Mouse (Mus musculus) neutrophil, adult 5-6 weeks (primary cell): ENCODE results near the gene Chpf. TPM values are rescaled to one million over a fixed set of nuclear protein-coding genes. Genes with fewer than 3 reads are reported as not detected.

ENCODE experiments used
- ATAC-seq: fragments of 151-379, 151-347 bp; 2 replicates; pipeline ENCODE4 v1.8.0; 2017; ENCODE audit warnings: mild to moderate bottlenecking, moderate TSS enrichment; ENCODE audit not compliant: insufficient number of reproducible peaks, poor library complexity, low FRiP score, severe bottlenecking; ENCODE audit errors: extremely low read depth
- total RNA-seq: library from RNA; stranded (forward); fragments of 200-1000 nt; gene quantifications from 2 replicates; pipeline ENCODE4 v1.2.3, GENCODE M21; 2017

Gene Chpf
- total RNA-seq, 1 experiment from 2014 or later: 4.1 TPM

GRCm38 (mm10) chr1:75467215-75467927 is 11.7 kb downstream of the Chpf start:
- peak; percentile 34; the same call in 1 of the 2 replicates for ATAC-seq

GRCm38 (mm10) chr1:75463652-75464204 is 15.4 kb downstream of the Chpf start:
- no peak for ATAC-seq

- ATAC-seq: no peak
Observed at GRCm38 (mm10) chr1:75462636-75463035, 16.5 kb downstream of the Chpf start.

- ATAC-seq: no peak
Observed at GRCm38 (mm10) chr1:75460297-75460696, 18.8 kb downstream of the Chpf start.

- ATAC-seq: no peak
Observed at GRCm38 (mm10) chr1:75458789-75459684, 20.1 kb downstream of the Chpf start.

- ATAC-seq: no peak
Observed at GRCm38 (mm10) chr1:75458025-75458788, 20.9 kb downstream of the Chpf start.

- ATAC-seq: no peak
Observed at GRCm38 (mm10) chr1:75457710-75458024, 21.4 kb downstream of the Chpf start.

GRCm38 (mm10) chr1:75456746-75457564 is 22.2 kb downstream of the Chpf start:
- ATAC-seq: no peak

GRCm38 (mm10) chr1:75455948-75456347 is 23.2 kb downstream of the Chpf start:
- no peak for ATAC-seq

GRCm38 (mm10) chr1:75455433-75455832 is 23.7 kb downstream of the Chpf start:
- ATAC-seq: no peak

- ATAC-seq: no peak
Observed at GRCm38 (mm10) chr1:75451900-75452299, 27.2 kb downstream of the Chpf start.

GRCm38 (mm10) chr1:75450314-75451005 is 28.6 kb downstream of the Chpf start, which contains the start of gene Asic4:
Gene Asic4, plus strand, starts transcription at chr1:75450436.
- ATAC-seq: no peak

- no peak for ATAC-seq
Observed at GRCm38 (mm10) chr1:75449377-75450135, 29.6 kb downstream of the Chpf start.

GRCm38 (mm10) chr1:75448937-75449336 is 30.2 kb downstream of the Chpf start:
- no peak for ATAC-seq

- no peak for ATAC-seq
Observed at GRCm38 (mm10) chr1:75448052-75448431, 31.1 kb downstream of the Chpf start.

- ATAC-seq: no peak
Observed at GRCm38 (mm10) chr1:75447265-75448051, 31.6 kb downstream of the Chpf start.
